Mouse (Mus musculus) stomach, postnatal 0 days (tissue): Measurements from ENCODE around the gene Epb41l5.

Source experiments
- CTCF ChIP-seq: IDR thresholded peaks from 2 replicates; pipeline ENCODE4 v1.5.1; 2016; ENCODE audit warnings: antibody characterized with exemption, low read depth, mild to moderate bottlenecking, moderate library complexity
- EP300 ChIP-seq: optimal IDR thresholded peaks from 2 replicates; pipeline ENCODE3; 2016; ENCODE audit warnings: antibody characterized with exemption

- TF ChIP-seq CTCF (no peak), EP300 (no peak)
Observed at GRCm38 (mm10) chr1:119503181-119503580, 145.6 kb downstream of the Epb41l5 start.
